Mouse (Mus musculus): ENCODE results near the gene Cyp1a1. TPM values are rescaled to one million over a fixed set of nuclear protein-coding genes. Genes with fewer than 3 reads are reported as not detected.
"Not testable (repeated sequence)": the region's sequence is repeated elsewhere in the genome, so short reads cannot be mapped to it uniquely, and the experiment has no call there.

Cyp1a1 gene
- total RNA-seq, 2 experiments from 2014 or later: 0.09 TPM

- no peak for DNase-seq
Measured at GRCm38 (mm10) chr9:57706496-57706895, 18.8 kb downstream of the Cyp1a1 start.

DNA sequence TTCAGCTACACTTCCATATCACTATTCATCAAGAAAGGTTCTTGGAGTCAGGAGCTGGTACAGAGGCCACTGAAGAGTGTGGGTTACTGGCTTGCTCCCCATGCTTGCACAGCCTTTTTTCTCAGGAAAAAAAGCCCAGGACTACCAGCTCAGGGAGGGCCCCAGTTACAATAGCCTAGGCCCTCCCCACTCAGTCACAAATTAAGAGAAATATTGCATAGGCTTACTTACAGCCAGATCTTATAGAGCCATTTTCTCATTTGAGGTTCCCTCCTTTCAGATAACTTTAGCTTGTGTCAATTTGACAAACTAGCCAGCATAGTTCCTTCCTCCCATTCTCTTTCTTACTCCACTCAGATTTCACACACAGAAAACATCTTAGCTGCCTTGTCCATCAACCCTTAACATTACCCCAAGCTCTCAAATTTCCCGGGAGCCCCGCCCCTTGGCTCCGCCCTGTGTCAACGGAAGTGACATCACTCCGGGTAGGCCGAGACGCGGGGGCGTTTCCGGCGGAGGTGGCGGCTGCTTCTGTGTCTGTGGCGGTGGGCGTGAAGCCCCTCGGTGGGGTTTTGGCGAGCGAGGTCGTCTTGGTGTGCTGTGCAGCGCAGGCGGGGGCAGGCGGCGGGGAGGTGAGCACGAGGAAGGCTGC lies 20.5 kb downstream of the Cyp1a1 start, which contains the start of gene Edc3:
TSS of gene Edc3 (plus strand) at position 473 of the 652 bp plus-strand sequence.
- DNase-seq: peak; percentile 93

GRCm38 (mm10) chr9:57708720-57709274 lies 21.1 kb downstream of the Cyp1a1 start:
- DNase-seq: no peak

- DNase-seq: not testable (repeated sequence)
Measured at GRCm38 (mm10) chr9:57710214-57710613, 22.5 kb downstream of the Cyp1a1 start.

GRCm38 (mm10) chr9:57712194-57712593 lies 24.5 kb downstream of the Cyp1a1 start:
- no peak for DNase-seq

DNA sequence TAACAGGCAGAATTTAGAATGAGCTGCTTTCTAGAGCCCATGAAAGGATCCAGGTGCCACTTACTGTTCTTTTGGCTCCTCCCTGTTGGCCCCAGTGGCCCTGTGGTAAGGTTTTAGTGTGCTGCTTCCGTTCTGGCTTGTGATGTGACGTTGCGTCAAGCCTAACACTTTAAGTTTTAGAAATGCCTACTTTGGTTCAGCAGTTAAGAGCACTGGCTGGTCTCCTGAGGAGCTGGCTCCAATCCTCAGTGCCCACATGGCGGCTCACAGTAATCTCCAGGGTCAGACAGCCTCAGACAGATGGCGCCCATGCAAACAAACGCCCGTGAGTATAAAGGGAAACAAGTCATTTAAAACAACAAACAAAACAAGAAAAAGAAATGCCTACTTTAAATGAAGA lies 30.7 kb downstream of the Cyp1a1 start:
- no peak for DNase-seq

DNA sequence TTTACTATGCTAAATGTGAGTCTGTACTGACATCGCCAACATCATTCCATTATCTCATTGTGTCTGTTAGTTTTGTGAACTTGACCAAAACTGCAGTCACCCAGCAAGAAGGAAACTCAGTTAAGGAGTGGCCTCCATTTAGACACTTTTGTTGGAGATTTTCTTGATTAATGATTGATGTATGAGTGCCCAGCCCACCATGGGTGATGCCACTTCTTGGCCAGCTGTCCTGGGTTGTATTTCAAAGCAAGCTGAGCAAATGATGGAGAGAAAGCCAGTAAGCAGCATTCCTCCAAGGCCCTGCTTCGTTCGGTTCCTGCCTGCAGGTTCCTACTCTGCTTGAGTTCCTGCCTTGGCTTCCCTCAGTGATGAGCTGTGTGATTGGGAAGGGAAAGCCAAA lies 33.0 kb downstream of the Cyp1a1 start:
- DNase-seq: no peak

- no peak for DNase-seq
Measured at GRCm38 (mm10) chr9:57722371-57722770, 34.6 kb downstream of the Cyp1a1 start.

GRCm38 (mm10) chr9:57723315-57723715 lies 35.6 kb downstream of the Cyp1a1 start:
- DNase-seq: peak; percentile 52

GRCm38 (mm10) chr9:57723796-57724195 lies 36.1 kb downstream of the Cyp1a1 start:
- no peak for DNase-seq

- DNase-seq: no peak
Measured at GRCm38 (mm10) chr9:57724701-57725100, 37.0 kb downstream of the Cyp1a1 start.

DNA sequence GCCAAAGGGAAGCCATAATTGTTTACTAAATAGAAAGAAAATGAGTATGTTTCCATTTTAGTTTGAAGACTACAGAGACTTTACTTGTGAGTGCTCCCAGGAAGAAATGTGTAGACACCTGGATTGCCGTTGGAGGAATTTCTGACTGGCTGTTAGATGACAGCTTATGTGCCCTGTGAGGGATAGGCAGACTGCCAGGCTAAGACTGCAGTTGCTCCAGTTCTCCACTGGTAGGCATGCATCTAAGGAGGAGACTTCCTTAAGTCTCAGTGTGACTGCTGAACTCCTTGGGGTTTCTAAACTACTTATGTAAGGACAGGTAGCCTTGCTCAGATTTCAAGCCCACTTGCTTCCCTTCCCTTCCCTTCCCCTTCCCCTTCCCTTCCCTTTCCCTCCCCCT lies 40.6 kb downstream of the Cyp1a1 start:
- DNase-seq: no peak

DNA sequence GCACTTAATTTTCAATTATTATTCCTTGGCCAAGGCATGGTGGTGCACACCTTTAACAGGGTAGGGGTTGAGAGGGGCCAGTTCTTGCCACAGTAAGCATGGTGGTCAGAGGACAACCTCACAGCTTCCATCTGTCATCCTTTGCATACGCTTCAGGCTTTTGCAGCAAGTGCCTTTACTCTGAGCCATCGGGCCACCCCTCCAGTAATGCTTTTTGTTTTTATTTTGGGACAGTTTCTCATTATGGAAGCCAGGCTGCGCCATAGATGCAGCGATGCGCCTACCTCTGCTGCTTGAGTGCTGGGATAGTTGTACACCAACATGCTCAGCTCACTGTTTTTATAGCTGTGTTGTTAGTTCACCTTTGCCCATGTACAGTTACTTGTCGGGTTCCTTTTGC lies 45.9 kb downstream of the Cyp1a1 start:
- no peak for DNase-seq

- no peak for DNase-seq
Measured at GRCm38 (mm10) chr9:57739863-57740262, 52.1 kb downstream of the Cyp1a1 start.

- DNase-seq: no peak
Measured at GRCm38 (mm10) chr9:57744462-57745091, 56.8 kb downstream of the Cyp1a1 start.

- DNase-seq: no peak
Measured at GRCm38 (mm10) chr9:57747067-57747466, 59.3 kb downstream of the Cyp1a1 start.

DNA sequence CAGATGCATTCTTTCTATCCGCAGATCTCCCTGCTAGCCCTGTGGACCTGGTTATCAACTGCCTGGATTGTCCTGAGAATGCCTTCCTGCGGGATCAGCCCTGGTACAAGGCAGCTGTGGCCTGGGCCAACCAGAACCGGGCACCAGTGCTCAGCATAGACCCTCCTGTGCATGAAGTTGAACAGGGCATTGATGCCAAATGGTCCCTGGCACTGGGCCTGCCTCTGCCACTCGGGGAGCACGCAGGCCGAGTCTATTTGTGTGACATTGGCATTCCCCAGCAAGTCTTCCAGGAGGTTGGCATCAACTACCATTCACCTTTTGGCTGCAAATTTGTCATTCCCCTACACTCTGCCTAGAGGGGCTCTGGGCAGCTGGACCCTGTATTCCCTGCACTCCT lies 60.4 kb downstream of the Cyp1a1 start:
- no peak for DNase-seq

DNA sequence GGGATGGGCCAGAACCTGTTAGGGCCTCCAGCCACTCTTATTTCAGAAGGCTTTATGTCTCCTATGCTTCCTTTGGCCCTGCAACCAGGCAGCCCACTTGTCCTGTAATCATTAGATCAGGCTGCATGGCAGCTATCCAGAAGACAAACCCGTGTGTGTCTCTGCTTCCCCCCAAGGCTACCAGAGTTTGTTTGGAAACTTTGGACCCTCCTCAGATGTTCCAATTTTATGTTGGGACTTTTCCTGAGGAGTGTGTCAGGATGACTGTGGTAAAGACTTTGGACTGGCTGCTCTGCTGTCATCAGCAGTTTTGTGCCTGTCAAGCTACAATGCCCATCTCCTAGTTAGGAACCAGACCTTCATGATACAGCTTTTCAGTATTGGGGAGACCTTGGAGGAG lies 61.1 kb downstream of the Cyp1a1 start:
- DNase-seq: no peak

GRCm38 (mm10) chr9:57750901-57751300 lies 63.2 kb downstream of the Cyp1a1 start:
- DNase-seq: no peak

Measured in gastrocnemius, postnatal 10 days (tissue).